Mouse (Mus musculus) forebrain, embryonic 16.5 days (tissue): Measurements from ENCODE around the gene Gm17631. TPM values are rescaled to one million over a fixed set of nuclear protein-coding genes. Genes with fewer than 3 reads are reported as not detected.
"Not testable (repeated sequence)": the region's sequence is repeated elsewhere in the genome, so short reads cannot be mapped to it uniquely, and the experiment has no call there.

Source experiments
- ATAC-seq: fragments of 200-750 bp; cut with Nextera tagmentation; 2 replicates; pipeline ENCODE4 v1.8.0; 2017; ENCODE audit warnings: mild to moderate bottlenecking, moderate library complexity
- H3K27ac ChIP-seq: fragments of 300-500 bp; sonication (generic); 2 replicates; pipeline ENCODE4 v1.5.1; 2014; ENCODE audit warnings: low read length, control low read depth
- H3K27me3 ChIP-seq: fragments of 300-500 bp; sonication (generic); replicated peaks from 2 replicates; pipeline ENCODE4 v1.6.1; 2014; ENCODE audit warnings: low read length; ENCODE audit not compliant: control insufficient read depth, insufficient read depth
- H3K36me3 ChIP-seq: fragments of 300-500 bp; sonication (generic); 2 replicates; pipeline ENCODE4 v1.6.1; 2014; ENCODE audit not compliant: control insufficient read depth, insufficient read depth
- H3K4me1 ChIP-seq: fragments of 300-500 bp; sonication (generic); replicated peaks from 2 replicates; pipeline ENCODE4 v1.6.1; 2014; ENCODE audit warnings: low read length; ENCODE audit not compliant: control insufficient read depth, insufficient read depth
- H3K4me2 ChIP-seq: fragments of 300-500 bp; sonication (generic); 2 replicates; pipeline ENCODE4 v1.6.1; 2014; ENCODE audit warnings: mild to moderate bottlenecking, low read length, control low read depth
- H3K4me3 ChIP-seq: fragments of 300-500 bp; sonication (generic); replicated peaks from 2 replicates; pipeline ENCODE4 v1.5.1; 2014; ENCODE audit warnings: mild to moderate bottlenecking, low read length, control low read depth
- H3K9ac ChIP-seq: fragments of 300-500 bp; sonication (generic); replicated peaks from 2 replicates; pipeline ENCODE4 v1.6.1; 2014; ENCODE audit warnings: low read depth, low read length, control low read depth
- H3K9me3 ChIP-seq: fragments of 300-500 bp; sonication (generic); 2 replicates; pipeline ENCODE4 v1.6.1; 2016; ENCODE audit warnings: low read length; ENCODE audit not compliant: control insufficient read depth
- WGBS: fragments of 180-500 bp; shearing (Covaris S2); extraction: QIAGEN DNeasy Blood & Tissue Kit; methylation state at CpG from one replicate; pipeline ENCODE4 v1.1.7; 2014; 5-methylcytosine and 5-hydroxymethylcytosine counted together
- polyA plus RNA-seq: library from polyadenylated mRNA; unstranded; fragments of >200 nt; fragmentation: Nextera tagmentation; extraction: Ambion mirVana; gene quantifications from 2 replicates; pipeline ENCODE4 v1.2.1, GENCODE M21; 2015

Gm17631 gene
- polyA plus RNA-seq = not detected in 2 replicates

GRCm38 (mm10) chr6:129862349-129862748 is at the start of gene Gm17631:
Gene Gm17631 (plus strand): TSS chr6:129862649.
- not testable (repeated sequence) for H3K27me3 ChIP-seq, H3K9ac ChIP-seq, H3K4me2 ChIP-seq, H3K4me1 ChIP-seq, ATAC-seq, H3K9me3 ChIP-seq, H3K27ac ChIP-seq, H3K4me3 ChIP-seq, H3K36me3 ChIP-seq
- WGBS = no CpG with 5 or more reads among the region's 3 CpGs

GRCm38 (mm10) chr6:129817731-129818130 is 44.7 kb upstream of the Gm17631 start:
- no peak overlapping the region for H3K27ac ChIP-seq
- no peak for ATAC-seq
- no peaks in the 10 kb centered on the region for H3K27me3 ChIP-seq
- H3K4me2 ChIP-seq = no peak overlapping the region
- H3K9ac ChIP-seq = no peak overlapping the region
- H3K9me3 ChIP-seq = no peaks in the 10 kb centered on the region; the same call in 1 of the 2 replicates
- no peaks in the 10 kb centered on the region for H3K36me3 ChIP-seq
- no peaks in the 10 kb centered on the region for H3K4me1 ChIP-seq
- no peak overlapping the region for H3K4me3 ChIP-seq
- WGBS = 61% methylated on average over 3 of the region's 3 CpGs

GRCm38 (mm10) chr6:129824004-129824403 is 38.4 kb upstream of the Gm17631 start:
- no peak overlapping the region for H3K27ac ChIP-seq

GRCm38 (mm10) chr6:129825559-129825958 is 36.9 kb upstream of the Gm17631 start:
- no peaks in the 10 kb centered on the region for H3K27me3 ChIP-seq
- WGBS = 86% methylated on average over 1 of the region's 1 CpGs
- H3K4me2 ChIP-seq = no peak overlapping the region
- no peak overlapping the region for H3K27ac ChIP-seq
- ATAC-seq = no peak
- no peaks in the 10 kb centered on the region for H3K36me3 ChIP-seq
- H3K4me3 ChIP-seq = no peak overlapping the region
- no peaks in the 10 kb centered on the region for H3K4me1 ChIP-seq
- H3K9ac ChIP-seq = no peak overlapping the region
- H3K9me3 ChIP-seq = peaks cover 5% of the 10 kb centered on the region

More at GRCm38 (mm10) chr6:129824004-129824403, 38.4 kb upstream of the Gm17631 start:
- no peaks in the 10 kb centered on the region for H3K4me1 ChIP-seq
- H3K4me3 ChIP-seq = no peak overlapping the region
- H3K27me3 ChIP-seq = no peaks in the 10 kb centered on the region
- ATAC-seq = no peak
- H3K4me2 ChIP-seq = no peak overlapping the region
- H3K9ac ChIP-seq = no peak overlapping the region
- 77% methylated on average over 1 of the region's 1 CpGs for WGBS
- peaks cover 2% of the 10 kb centered on the region; the same call in 1 of the 2 replicates for H3K9me3 ChIP-seq
- no peaks in the 10 kb centered on the region for H3K36me3 ChIP-seq

GRCm38 (mm10) chr6:129876549-129876948 is 14.1 kb downstream of the Gm17631 start, which contains the start of gene Klra17:
Gene Klra17 (minus strand): TSS chr6:129876672.
- Histone ChIP-seq H3K4me3 (no peak within 1 kb of the TSS), H3K4me1 (no peaks in the 10 kb centered on the region), H3K9ac (no peak within 1 kb of the TSS), H3K27me3 (no peaks in the 10 kb centered on the region), H3K27ac (no peak within 1 kb of the TSS), H3K36me3 (no peaks in the 10 kb centered on the region), H3K4me2 (no peak within 1 kb of the TSS), H3K9me3 (peaks cover 11% of the 10 kb centered on the region; the same call in 1 of the 2 replicates)
- ATAC-seq = no peak
- WGBS = 42% methylated on average over 1 of the region's 1 CpGs

GRCm38 (mm10) chr6:129882525-129882924 is 20.1 kb downstream of the Gm17631 start:
- Histone ChIP-seq H3K27ac (no peak overlapping the region), H3K4me2 (no peak overlapping the region), H3K9me3 (peaks cover 13% of the 10 kb centered on the region; the same call in 1 of the 2 replicates), H3K36me3 (no peaks in the 10 kb centered on the region), H3K27me3 (no peaks in the 10 kb centered on the region), H3K4me1 (no peaks in the 10 kb centered on the region), H3K4me3 (no peak overlapping the region), H3K9ac (no peak overlapping the region)
- no peak for ATAC-seq
- 90% methylated on average over 2 of the region's 2 CpGs for WGBS

Other genes starting within 250 kb of the Gm17631 start
- gene Klrk1, start 238.8 kb upstream of the Gm17631 start, polyA plus RNA-seq = 0.25 TPM in 1 of 2 replicates, not detected in the other
- not detected in 2 replicates for gene Klrc3, start 219.3 kb upstream of the Gm17631 start, polyA plus RNA-seq
- gene Klrc2, start 202.0 kb upstream of the Gm17631 start, polyA plus RNA-seq = not detected in 2 replicates
- not detected in 2 replicates for gene Klrc1, start 183.7 kb upstream of the Gm17631 start, polyA plus RNA-seq
- not detected in 2 replicates for gene Klri1, start 145.5 kb upstream of the Gm17631 start, polyA plus RNA-seq
- gene Klri2, start 122.2 kb upstream of the Gm17631 start, polyA plus RNA-seq = not detected in 2 replicates
- not detected in 2 replicates for gene Gm156, start 78.4 kb upstream of the Gm17631 start, polyA plus RNA-seq
- not detected in 2 replicates for gene Klra17, start 14.0 kb downstream of the Gm17631 start, polyA plus RNA-seq
- gene Klra5, start 55.0 kb downstream of the Gm17631 start, polyA plus RNA-seq = not detected in 2 replicates
- not detected in 2 replicates for gene Klra6, start 164.3 kb downstream of the Gm17631 start, polyA plus RNA-seq
- not detected in 2 replicates for gene Klra4, start 204.6 kb downstream of the Gm17631 start, polyA plus RNA-seq